35 mouse cellular contexts compared by ENCODE assay signal in genomic region chr1:97773362-97773761, GRCm38 (mm10).
"Had no signal": no experiment of that assay in that cellular context is flagged by ENCODE, and none has a peak within 500 bp of the region (broad histone marks: within the 10 kb centered on the region; RNA-seq: fewer than 3 reads in every experiment).

No protein-coding gene starts in this region.

- H3K4me2 ChIP-seq: heart, embryonic 11.5 days; heart, embryonic 12.5 days; heart, embryonic 13.5 days; heart, embryonic 15.5 days; hindbrain, embryonic 12.5 days; hindbrain, embryonic 13.5 days; hindbrain, embryonic 14.5 days; hindbrain, embryonic 15.5 days; intestine, embryonic 15.5 days; kidney, embryonic 15.5 days had no signal

- H3K9ac ChIP-seq: heart, embryonic 12.5 days; heart, embryonic 13.5 days; heart, embryonic 15.5 days; hindbrain, embryonic 12.5 days; hindbrain, embryonic 13.5 days; hindbrain, embryonic 14.5 days; hindbrain, embryonic 15.5 days; intestine, embryonic 15.5 days; kidney, embryonic 15.5 days had no signal

- H3K9me3 ChIP-seq: heart, embryonic 10.5 days; heart, embryonic 12.5 days; heart, embryonic 13.5 days; heart, embryonic 15.5 days; hindbrain, embryonic 10.5 days; hindbrain, embryonic 12.5 days; hindbrain, embryonic 13.5 days; hindbrain, embryonic 15.5 days; intestine, embryonic 15.5 days; kidney, embryonic 15.5 days had no signal

- H3K27ac ChIP-seq: heart, embryonic 10.5 days; heart, embryonic 13.5 days; heart, embryonic 15.5 days; hindbrain, embryonic 10.5 days; hindbrain, embryonic 12.5 days; hindbrain, embryonic 13.5 days; hindbrain, embryonic 14.5 days; hindbrain, embryonic 15.5 days; hindbrain, postnatal 0 days; intestine, embryonic 15.5 days; kidney, embryonic 15.5 days; kidney, postnatal 0 days; layer of hippocampus, adult 2 months had no signal

- H3K4me3 ChIP-seq: heart, embryonic 10.5 days; heart, embryonic 12.5 days; heart, embryonic 13.5 days; heart, embryonic 15.5 days; hindbrain, embryonic 10.5 days; hindbrain, embryonic 12.5 days; hindbrain, embryonic 13.5 days; hindbrain, embryonic 15.5 days; intestine, embryonic 15.5 days; kidney, embryonic 15.5 days; layer of hippocampus, adult 2 months had no signal

- DNase-seq: heart, postnatal 10 days; heart, postnatal 14 days; heart, postnatal 36 days; heart, postnatal 4 days; kidney, adult 11 months; kidney, adult 18-20 months; kidney, adult 2 months; kidney, adult 8-10 months; kidney, adult 9 months; kidney, postnatal 10 days; kidney, postnatal 14 days; kidney, postnatal 25 days; kidney, postnatal 36 days; kidney, postnatal 4 days; layer of hippocampus, adult 9-11 months; layer of hippocampus, postnatal 36 days had no signal

- H3K36me3 ChIP-seq: hindbrain, embryonic 10.5 days; hindbrain, embryonic 12.5 days; hindbrain, embryonic 15.5 days; intestine, embryonic 15.5 days had no signal

- ATAC-seq: hindbrain, embryonic 16.5 days; hindbrain, postnatal 0 days; inflammation-experienced regulatory T-cells, adult 6 months; intestine, embryonic 15.5 days; intestine, embryonic 16.5 days; intestine, postnatal 0 days had no signal

- H3K27me3 ChIP-seq: heart, embryonic 12.5 days; heart, embryonic 13.5 days; heart, embryonic 15.5 days; hindbrain, embryonic 12.5 days; hindbrain, embryonic 13.5 days; hindbrain, embryonic 15.5 days; intestine, embryonic 15.5 days; kidney, embryonic 15.5 days had no signal
